Mouse (Mus musculus) heart, adult 2 months (tissue): ENCODE measurements around the gene Gusb.

ENCODE experiments used
- CTCF ChIP-seq: fragments of 200-600 bp; IDR thresholded peaks from 2 replicates; pipeline ENCODE4 v1.8.1; 2022; ENCODE audit warnings: antibody characterized with exemption, mild to moderate bottlenecking, moderate library complexity
- EP300 ChIP-seq: fragments of 200-500 bp; IDR thresholded peaks from 2 replicates; pipeline ENCODE4 v1.6.1; 2011; ENCODE audit warnings: low read depth, low read length, control low read depth; ENCODE audit not compliant: insufficient read depth

DNA sequence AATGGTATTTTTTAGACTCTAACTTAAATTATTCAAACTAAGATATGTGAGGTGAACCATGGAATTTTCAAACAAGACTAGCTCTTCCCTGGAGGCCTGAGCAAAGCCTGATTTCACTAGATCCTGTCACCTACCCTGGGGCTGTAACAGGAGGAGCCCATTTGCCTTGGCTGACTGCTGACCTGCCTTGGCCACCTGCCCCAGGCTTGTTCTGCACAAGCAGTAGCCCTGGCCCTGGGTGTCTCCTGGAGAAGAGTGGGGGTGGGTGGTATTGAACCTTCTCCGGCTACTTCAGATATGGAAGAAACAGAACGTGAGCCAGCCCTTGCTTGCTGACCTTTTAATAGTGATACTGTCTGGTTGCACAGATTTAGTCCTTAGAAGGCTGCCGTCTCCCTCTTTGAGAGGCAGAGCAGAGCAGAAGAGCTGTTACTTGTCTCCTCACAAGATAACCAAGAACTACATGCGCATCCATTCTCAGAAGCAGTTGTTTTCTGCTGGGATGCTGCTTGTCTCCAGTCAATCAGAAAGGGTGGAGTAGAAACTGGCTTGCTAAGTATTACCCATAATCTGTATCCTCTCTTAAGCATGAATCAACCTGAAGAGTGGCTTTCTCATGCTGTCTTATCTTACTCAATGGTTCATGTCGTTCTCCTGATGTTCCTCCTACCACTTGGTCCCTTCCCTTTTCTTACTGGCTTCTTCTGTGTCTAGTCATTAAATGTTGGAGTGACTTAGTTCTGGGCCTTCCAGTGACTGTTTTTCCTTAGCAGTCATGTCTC lies 48.2 kb downstream of the Gusb start:
- no peak for TF ChIP-seq CTCF
- TF ChIP-seq EP300 = no peak
